Mouse (Mus musculus) kidney, embryonic 16.5 days (tissue): ENCODE data around the gene Ccdc81. TPM values are rescaled to one million over a fixed set of nuclear protein-coding genes. Genes with fewer than 3 reads are reported as not detected.

Experiments used
- ATAC-seq: fragments of 200-750 bp; cut with Nextera tagmentation; 2 replicates; pipeline ENCODE4 v1.8.0; 2017; ENCODE audit warnings: moderate TSS enrichment; ENCODE audit not compliant: low FRiP score, low TSS enrichment
- H3K27ac ChIP-seq: fragments of 300-500 bp; sonication (generic); 2 replicates; pipeline ENCODE4 v1.5.1; 2014; ENCODE audit warnings: low read length
- H3K27me3 ChIP-seq: fragments of 300-500 bp; sonication (generic); 2 replicates; pipeline ENCODE4 v1.6.1; 2014; ENCODE audit warnings: low read length, control low read depth, mixed read lengths; ENCODE audit not compliant: insufficient read depth
- H3K36me3 ChIP-seq: fragments of 300-500 bp; sonication (generic); 2 replicates; pipeline ENCODE4 v1.6.1; 2014; ENCODE audit warnings: low read length, control low read depth, mixed read lengths; ENCODE audit not compliant: insufficient read depth
- H3K4me1 ChIP-seq: fragments of 300-500 bp; sonication (generic); 2 replicates; pipeline ENCODE4 v1.6.1; 2014; ENCODE audit warnings: low read length, control low read depth, mixed read lengths; ENCODE audit not compliant: insufficient read depth
- H3K4me2 ChIP-seq: fragments of 300-500 bp; sonication (generic); replicated peaks from 2 replicates; pipeline ENCODE4 v1.6.1; 2014; ENCODE audit warnings: low read depth, low read length
- H3K4me3 ChIP-seq: fragments of 300-500 bp; sonication (generic); 2 replicates; pipeline ENCODE4 v1.5.1; 2014; ENCODE audit warnings: mild to moderate bottlenecking, low read length
- H3K9ac ChIP-seq: fragments of 300-500 bp; sonication (generic); replicated peaks from 2 replicates; pipeline ENCODE4 v1.6.1; 2014; ENCODE audit warnings: low read length
- H3K9me3 ChIP-seq: fragments of 300-500 bp; sonication (generic); 2 replicates; pipeline ENCODE4 v1.6.1; 2016; ENCODE audit warnings: low read length, control low read depth
- WGBS: fragments of 180-500 bp; shearing (Covaris S2); extraction: QIAGEN DNeasy Blood & Tissue Kit; methylation state at CpG from one replicate; pipeline ENCODE4 v1.1.7; 2014; 5-methylcytosine and 5-hydroxymethylcytosine counted together
- polyA plus RNA-seq: library from polyadenylated mRNA; unstranded; fragments of >200 nt; fragmentation: Nextera tagmentation; extraction: Ambion mirVana; gene quantifications from 2 replicates; pipeline ENCODE4 v1.2.1, GENCODE M21; 2015

Ccdc81 gene
- polyA plus RNA-seq, 1 experiment from 2014 or later: 0.25 TPM

GRCm38 (mm10) chr7:89879686-89880085, 23.7 kb downstream of the Ccdc81 start:
- Histone ChIP-seq H3K4me1 (no peaks in the 10 kb centered on the region), H3K4me2 (no peak overlapping the region), H3K9ac (no peak overlapping the region), H3K4me3 (no peak overlapping the region), H3K9me3 (no peaks in the 10 kb centered on the region), H3K36me3 (no peaks in the 10 kb centered on the region), H3K27ac (no peak overlapping the region), H3K27me3 (no peaks in the 10 kb centered on the region)
- WGBS: 70% methylated on average over 1 of the region's 1 CpGs
- no peak for ATAC-seq

- no peak overlapping the region for H3K27ac ChIP-seq
- H3K4me1 ChIP-seq: peaks cover 3% of the 10 kb centered on the region; the same call in 1 of the 2 replicates
- no peaks in the 10 kb centered on the region for H3K9me3 ChIP-seq
- H3K9ac ChIP-seq: no peak overlapping the region
- H3K36me3 ChIP-seq: no peaks in the 10 kb centered on the region
- 81% methylated on average over 5 of the region's 5 CpGs for WGBS
- H3K4me3 ChIP-seq: no peak overlapping the region
- ATAC-seq: no peak
- H3K4me2 ChIP-seq: no peak overlapping the region
- no peaks in the 10 kb centered on the region for H3K27me3 ChIP-seq
These were observed 36.2 kb downstream of the Ccdc81 start for GRCm38 (mm10) chr7:89867221-89867620.

- WGBS: 94% methylated on average over 1 of the region's 1 CpGs
- no peaks in the 10 kb centered on the region for H3K36me3 ChIP-seq
- no peak for ATAC-seq
These were observed 38.7 kb downstream of the Ccdc81 start for GRCm38 (mm10) chr7:89864769-89865168.

GRCm38 (mm10) chr7:89856440-89857217, 46.8 kb downstream of the Ccdc81 start:
- Histone ChIP-seq H3K9me3 (no peaks in the 10 kb centered on the region), H3K9ac (no peak overlapping the region), H3K4me3 (no peak overlapping the region), H3K36me3 (no peaks in the 10 kb centered on the region), H3K27ac (no peak overlapping the region), H3K4me2 (no peak overlapping the region), H3K27me3 (no peaks in the 10 kb centered on the region), H3K4me1 (no peaks in the 10 kb centered on the region)
- peak; percentile 65; the same call in 1 of the 2 replicates for ATAC-seq
- 54% methylated on average over 16 of the region's 17 CpGs for WGBS

More at GRCm38 (mm10) chr7:89864769-89865168, 38.7 kb downstream of the Ccdc81 start:
- no peaks in the 10 kb centered on the region for H3K9me3 ChIP-seq
- H3K27ac ChIP-seq: no peak overlapping the region
- peaks cover 3% of the 10 kb centered on the region; the same call in 1 of the 2 replicates for H3K4me1 ChIP-seq
- H3K9ac ChIP-seq: no peak overlapping the region
- H3K4me2 ChIP-seq: no peak overlapping the region
- no peaks in the 10 kb centered on the region for H3K27me3 ChIP-seq
- no peak overlapping the region for H3K4me3 ChIP-seq

GRCm38 (mm10) chr7:89855196-89855595, 48.2 kb downstream of the Ccdc81 start:
- Histone ChIP-seq H3K4me3 (no peak overlapping the region), H3K27me3 (no peaks in the 10 kb centered on the region), H3K9ac (no peak overlapping the region), H3K36me3 (no peaks in the 10 kb centered on the region), H3K4me2 (no peak overlapping the region), H3K27ac (no peak overlapping the region), H3K9me3 (no peaks in the 10 kb centered on the region), H3K4me1 (no peaks in the 10 kb centered on the region)
- ATAC-seq: no peak
- 81% methylated on average over 1 of the region's 1 CpGs for WGBS

GRCm38 (mm10) chr7:89853131-89853530, 50.3 kb downstream of the Ccdc81 start:
- no peaks in the 10 kb centered on the region for H3K4me1 ChIP-seq
- 75% methylated on average over 5 of the region's 5 CpGs for WGBS
- no peak overlapping the region for H3K9ac ChIP-seq
- H3K4me3 ChIP-seq: no peak overlapping the region
- H3K27me3 ChIP-seq: no peaks in the 10 kb centered on the region
- H3K27ac ChIP-seq: no peak overlapping the region
- no peak overlapping the region for H3K4me2 ChIP-seq
- no peaks in the 10 kb centered on the region for H3K36me3 ChIP-seq
- ATAC-seq: no peak
- H3K9me3 ChIP-seq: no peaks in the 10 kb centered on the region

- WGBS: 41% methylated on average over 10 of the region's 10 CpGs
These were observed 51.0 kb downstream of the Ccdc81 start for GRCm38 (mm10) chr7:89852158-89853095.

GRCm38 (mm10) chr7:89850510-89850909, 52.9 kb downstream of the Ccdc81 start:
- ATAC-seq: no peak
- Histone ChIP-seq H3K9ac (no peak overlapping the region), H3K27me3 (no peaks in the 10 kb centered on the region), H3K4me3 (no peak overlapping the region), H3K4me2 (no peak overlapping the region), H3K9me3 (no peaks in the 10 kb centered on the region), H3K4me1 (no peaks in the 10 kb centered on the region), H3K27ac (no peak overlapping the region), H3K36me3 (no peaks in the 10 kb centered on the region)
- WGBS: 48% methylated on average over 3 of the region's 3 CpGs

More at GRCm38 (mm10) chr7:89852158-89853095, 51.0 kb downstream of the Ccdc81 start:
- H3K4me1 ChIP-seq: no peaks in the 10 kb centered on the region
- no peak overlapping the region for H3K27ac ChIP-seq
- H3K9ac ChIP-seq: no peak overlapping the region
- no peaks in the 10 kb centered on the region for H3K36me3 ChIP-seq
- no peaks in the 10 kb centered on the region for H3K9me3 ChIP-seq
- no peak overlapping the region for H3K4me2 ChIP-seq
- no peaks in the 10 kb centered on the region for H3K27me3 ChIP-seq
- no peak overlapping the region for H3K4me3 ChIP-seq
- ATAC-seq: 0 out of 2 replicates have a peak, but pooled peaks have one; percentile 31

GRCm38 (mm10) chr7:89845669-89846068, 57.8 kb downstream of the Ccdc81 start:
- no peak overlapping the region for H3K4me3 ChIP-seq
- H3K27me3 ChIP-seq: no peaks in the 10 kb centered on the region
- H3K27ac ChIP-seq: no peak overlapping the region
- H3K4me1 ChIP-seq: no peaks in the 10 kb centered on the region
- 74% methylated on average over 4 of the region's 4 CpGs for WGBS
- no peaks in the 10 kb centered on the region for H3K9me3 ChIP-seq
- no peak for ATAC-seq
- no peak overlapping the region for H3K4me2 ChIP-seq
- no peak overlapping the region for H3K9ac ChIP-seq
- H3K36me3 ChIP-seq: no peaks in the 10 kb centered on the region
